Mouse (Mus musculus) embryonic facial prominence, embryonic 10.5 days (tissue): ENCODE measurements around the gene Nprl2. TPM values are rescaled to one million over a fixed set of nuclear protein-coding genes. Genes with fewer than 3 reads are reported as not detected.

Source experiments
- DNase-seq: peaks from one replicate; pipeline ENCODE4 v3.0.0-alpha.2; 2017; ENCODE audit warnings: low spot score
- H3K27ac ChIP-seq: fragments of 300-500 bp; sonication (generic); replicated peaks from 2 replicates; pipeline ENCODE4 v1.5.1; 2016; ENCODE audit warnings: mild to moderate bottlenecking
- H3K27me3 ChIP-seq: fragments of 300-500 bp; sonication (generic); replicated peaks from 2 replicates; pipeline ENCODE4 v1.6.1; 2016; ENCODE audit warnings: low read depth, mild to moderate bottlenecking; ENCODE audit not compliant: poor library complexity, severe bottlenecking
- H3K36me3 ChIP-seq: fragments of 300-500 bp; sonication (generic); replicated peaks from 2 replicates; pipeline ENCODE4 v1.6.1; 2016; ENCODE audit warnings: mild to moderate bottlenecking, moderate library complexity
- H3K4me1 ChIP-seq: fragments of 300-500 bp; sonication (generic); 2 replicates; pipeline ENCODE4 v1.6.1; 2016
- H3K4me3 ChIP-seq: fragments of 300-500 bp; sonication (generic); 2 replicates; pipeline ENCODE4 v1.5.1; 2016; ENCODE audit warnings: mild to moderate bottlenecking, moderate library complexity
- H3K9me3 ChIP-seq: fragments of 300-500 bp; sonication (generic); 2 replicates; pipeline ENCODE4 v1.6.1; 2016; ENCODE audit warnings: mild to moderate bottlenecking
- WGBS: fragments of 180-500 bp; shearing (Covaris S2); methylation state at CpG from one replicate; pipeline ENCODE4 v1.1.7; 2016; 5-methylcytosine and 5-hydroxymethylcytosine counted together
- polyA plus RNA-seq: library from polyadenylated mRNA; unstranded; fragments of >200 nt; fragmentation: Nextera tagmentation; extraction: Ambion mirVana; gene quantifications from 2 replicates; pipeline ENCODE4 v1.2.1, GENCODE M21; 2016

The Nprl2 gene
- polyA plus RNA-seq, 1 experiment from 2014 or later = 39.4 TPM

DNA sequence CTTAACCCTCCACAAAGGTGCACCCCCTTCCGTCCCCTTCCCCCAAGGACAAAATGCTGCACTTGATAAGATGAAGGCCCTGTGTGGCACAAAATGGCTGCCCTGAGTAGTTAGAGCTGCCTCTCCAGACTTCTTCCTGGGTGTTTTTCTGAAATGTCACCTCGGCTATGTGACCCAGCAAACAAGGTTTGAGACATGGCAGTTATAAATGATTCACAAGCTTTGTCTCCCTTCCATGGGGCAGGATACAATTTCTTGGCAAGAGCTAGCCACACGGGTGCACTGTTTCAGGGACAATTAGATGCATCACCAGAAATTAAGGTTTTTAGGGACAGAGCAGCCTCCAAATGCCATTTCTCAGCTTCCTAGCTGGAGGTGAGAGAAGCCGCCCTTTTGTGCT is 1.6 kb upstream of the Nprl2 start:
- Histone ChIP-seq H3K4me1 (peaks cover 58% of the 10 kb centered on the region), H3K27ac (no peak overlapping the region), H3K9me3 (no peaks in the 10 kb centered on the region), H3K4me3 (peak overlapping the region; percentile 66; the same call in 1 of the 2 replicates), H3K27me3 (no peaks in the 10 kb centered on the region), H3K36me3 (peaks cover 62% of the 10 kb centered on the region)
- DNase-seq = no peak
- WGBS = 80% methylated on average over 4 of the region's 4 CpGs

DNA sequence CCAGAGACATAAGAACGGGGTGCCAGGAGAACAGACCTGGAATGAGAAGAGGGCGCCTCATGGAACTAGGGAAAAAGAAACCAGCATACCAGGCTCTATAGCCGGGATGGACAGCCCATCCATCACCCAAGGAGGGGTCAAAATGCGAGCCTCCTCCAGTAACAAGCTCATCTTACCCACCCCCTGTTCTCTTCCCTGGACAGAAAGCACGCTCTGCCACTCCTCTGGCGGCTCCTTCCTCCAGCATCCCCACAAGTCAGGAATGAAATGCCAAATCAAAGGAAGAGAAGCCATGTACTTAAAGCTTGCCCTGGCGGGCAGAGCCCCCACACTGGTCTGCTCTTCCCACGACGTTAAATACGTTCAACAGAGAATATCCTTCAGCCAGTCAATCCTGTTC is 1.0 kb upstream of the Nprl2 start:
- Histone ChIP-seq H3K4me3 (peak overlapping the region; percentile 66), H3K36me3 (peaks cover 62% of the 10 kb centered on the region), H3K27ac (no peak overlapping the region), H3K4me1 (peaks cover 57% of the 10 kb centered on the region), H3K27me3 (no peaks in the 10 kb centered on the region), H3K9me3 (no peaks in the 10 kb centered on the region)
- WGBS = 42% methylated on average over 10 of the region's 10 CpGs
- DNase-seq = no peak

DNA sequence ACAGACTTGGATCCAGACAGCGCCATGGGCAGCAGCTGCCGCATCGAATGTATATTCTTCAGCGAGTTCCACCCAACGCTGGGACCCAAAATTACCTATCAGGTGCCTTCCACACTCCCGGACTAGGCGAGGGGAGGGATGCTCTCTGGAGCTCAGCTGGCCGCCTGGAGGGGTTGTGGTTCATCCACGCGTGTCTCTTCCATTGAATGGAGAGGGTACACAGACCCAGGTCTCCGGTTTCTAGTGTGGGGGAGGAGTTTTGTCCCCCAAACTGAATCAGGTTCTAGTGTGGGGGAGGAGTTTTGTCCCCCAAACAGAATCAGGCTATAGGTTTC is 293 bp downstream of the Nprl2 start:
- WGBS = under 1% methylated on average over 11 of the region's 11 CpGs
- DNase-seq = no peak
- H3K36me3 ChIP-seq = peaks cover 53% of the 10 kb centered on the region
- peaks cover 57% of the 10 kb centered on the region for H3K4me1 ChIP-seq
- peak overlapping the region; percentile 66 for H3K4me3 ChIP-seq
- peak overlapping the region; percentile 75 for H3K27ac ChIP-seq
- no peaks in the 10 kb centered on the region for H3K9me3 ChIP-seq
- H3K27me3 ChIP-seq = peaks cover 1% of the 10 kb centered on the region; the same call in 1 of the 2 replicates

DNA sequence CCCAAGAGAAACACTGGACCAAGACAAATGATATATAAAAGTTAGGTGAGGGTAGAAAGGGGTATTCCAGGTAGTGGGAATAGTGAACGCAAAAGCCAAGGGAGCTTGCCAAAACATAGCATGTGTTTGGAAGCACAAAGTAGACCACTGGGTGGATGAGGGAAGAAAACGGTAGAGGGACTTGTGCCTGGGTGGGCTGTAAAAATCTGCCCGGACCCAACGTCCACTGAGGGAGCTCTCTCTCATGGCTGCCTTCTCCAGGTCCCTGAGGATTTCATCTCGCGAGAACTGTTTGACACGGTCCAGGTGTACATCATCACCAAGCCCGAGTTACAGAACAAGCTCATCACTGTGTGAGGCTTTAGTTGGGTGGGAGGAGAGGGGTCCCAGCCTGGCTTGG is 695 bp downstream of the Nprl2 start:
- peaks cover 49% of the 10 kb centered on the region for H3K36me3 ChIP-seq
- no peaks in the 10 kb centered on the region for H3K9me3 ChIP-seq
- peak overlapping the region; percentile 75; the same call in 1 of the 2 replicates for H3K27ac ChIP-seq
- H3K27me3 ChIP-seq = peaks cover 5% of the 10 kb centered on the region; the same call in 1 of the 2 replicates
- no peak for DNase-seq
- WGBS = 48% methylated on average over 8 of the region's 8 CpGs
- H3K4me3 ChIP-seq = peak overlapping the region; percentile 66
- H3K4me1 ChIP-seq = peaks cover 59% of the 10 kb centered on the region

DNA sequence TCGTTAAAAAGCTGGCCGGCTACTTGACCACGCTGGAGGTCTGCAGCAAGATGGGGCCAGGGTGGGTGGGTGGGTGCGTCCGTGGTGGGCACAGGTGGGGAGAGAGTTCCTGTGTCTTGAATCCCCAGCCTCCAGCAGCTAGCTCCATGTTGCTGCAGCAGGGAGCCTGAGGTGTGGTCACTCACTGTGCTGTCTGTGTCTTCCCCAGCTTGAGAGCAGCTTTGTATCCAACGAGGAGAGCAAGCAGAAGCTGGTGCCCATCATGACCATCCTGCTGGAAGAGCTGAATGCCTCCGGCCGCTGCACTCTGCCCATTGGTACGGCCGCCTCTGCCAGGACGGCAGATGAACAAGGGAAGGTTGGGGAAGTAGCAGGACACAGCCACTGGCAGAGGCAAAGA is 1.3 kb downstream of the Nprl2 start:
- H3K4me3 ChIP-seq = peak overlapping the region; percentile 66
- H3K27me3 ChIP-seq = peaks cover 11% of the 10 kb centered on the region; the same call in 1 of the 2 replicates
- peaks cover 43% of the 10 kb centered on the region for H3K36me3 ChIP-seq
- H3K27ac ChIP-seq = no peak overlapping the region
- peaks cover 60% of the 10 kb centered on the region for H3K4me1 ChIP-seq
- WGBS = 84% methylated on average over 11 of the region's 11 CpGs
- DNase-seq = no peak
- no peaks in the 10 kb centered on the region for H3K9me3 ChIP-seq

DNA sequence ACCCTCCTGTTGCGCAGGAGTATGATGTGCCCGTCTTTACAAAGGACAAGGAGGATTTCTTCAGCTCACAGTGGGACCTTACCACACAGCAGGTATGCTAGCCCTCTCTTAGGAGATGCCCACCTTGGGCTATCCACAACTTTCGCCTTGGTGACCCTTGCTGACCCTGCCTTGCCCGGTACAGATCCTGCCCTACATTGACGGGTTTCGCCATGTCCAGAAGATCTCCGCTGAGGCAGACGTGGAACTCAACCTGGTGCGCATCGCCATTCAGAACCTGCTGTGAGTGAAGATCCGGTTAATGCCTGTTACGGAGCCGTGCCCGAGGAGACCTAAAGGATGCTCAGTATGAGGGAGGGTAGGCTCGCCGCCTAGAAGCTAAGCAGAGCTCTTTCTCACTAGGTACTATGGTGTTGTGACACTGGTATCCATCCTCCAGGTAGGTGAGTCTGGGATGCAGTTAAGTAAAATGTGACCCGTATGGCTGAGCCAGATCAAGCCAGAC is 2.2 kb downstream of the Nprl2 start:
- peaks cover 20% of the 10 kb centered on the region for H3K27me3 ChIP-seq
- DNase-seq = no peak
- H3K36me3 ChIP-seq = peaks cover 34% of the 10 kb centered on the region
- 95% methylated on average over 17 of the region's 17 CpGs for WGBS
- peaks cover 60% of the 10 kb centered on the region for H3K4me1 ChIP-seq
- no peak overlapping the region for H3K4me3 ChIP-seq
- H3K27ac ChIP-seq = no peak overlapping the region
- no peaks in the 10 kb centered on the region for H3K9me3 ChIP-seq

DNA sequence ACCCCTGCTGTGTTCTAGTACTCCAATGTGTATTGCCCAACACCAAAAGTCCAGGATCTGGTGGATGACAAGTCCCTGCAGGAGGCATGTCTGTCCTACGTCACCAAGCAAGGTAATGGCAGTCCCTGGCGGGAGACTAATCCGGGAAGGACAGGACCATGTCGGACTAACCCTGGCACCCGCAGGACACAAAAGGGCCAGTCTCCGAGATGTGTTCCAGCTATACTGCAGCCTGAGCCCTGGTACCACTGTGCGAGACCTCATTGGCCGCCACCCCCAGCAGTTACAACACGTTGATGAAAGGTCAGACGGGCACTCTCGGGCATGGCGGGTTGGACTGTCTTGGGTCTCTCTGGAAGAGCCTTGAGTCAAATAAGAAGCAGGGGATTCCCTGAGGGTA is 2.7 kb downstream of the Nprl2 start:
- Histone ChIP-seq H3K9me3 (no peaks in the 10 kb centered on the region), H3K27me3 (peaks cover 25% of the 10 kb centered on the region), H3K4me1 (peaks cover 62% of the 10 kb centered on the region), H3K27ac (no peak overlapping the region), H3K36me3 (peaks cover 29% of the 10 kb centered on the region), H3K4me3 (0 out of 2 replicates have a peak overlapping the region, but pooled peaks have one; percentile 6)
- 93% methylated on average over 12 of the region's 12 CpGs for WGBS
- no peak for DNase-seq

DNA sequence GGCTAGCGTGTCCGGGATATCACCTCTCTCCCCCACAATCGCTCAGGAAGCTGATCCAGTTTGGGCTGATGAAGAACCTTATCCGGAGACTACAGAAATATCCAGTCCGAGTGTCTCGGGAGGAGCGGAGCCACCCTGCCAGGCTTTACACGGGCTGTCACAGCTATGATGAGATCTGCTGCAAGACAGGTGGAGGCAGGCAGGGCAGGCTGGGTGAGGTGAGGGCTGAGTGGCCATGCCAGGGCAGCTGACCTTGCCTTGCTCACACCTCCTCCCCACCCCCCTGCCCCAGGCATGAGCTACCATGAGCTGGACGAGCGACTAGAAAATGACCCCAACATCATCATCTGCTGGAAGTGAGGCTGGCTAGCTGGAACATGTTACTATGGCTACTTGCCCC is 3.2 kb downstream of the Nprl2 start:
- H3K36me3 ChIP-seq = peaks cover 24% of the 10 kb centered on the region
- H3K27ac ChIP-seq = no peak overlapping the region
- no peak for DNase-seq
- peaks cover 30% of the 10 kb centered on the region for H3K27me3 ChIP-seq
- no peak overlapping the region for H3K4me3 ChIP-seq
- 87% methylated on average over 10 of the region's 10 CpGs for WGBS
- H3K9me3 ChIP-seq = no peaks in the 10 kb centered on the region
- peaks cover 64% of the 10 kb centered on the region for H3K4me1 ChIP-seq

DNA sequence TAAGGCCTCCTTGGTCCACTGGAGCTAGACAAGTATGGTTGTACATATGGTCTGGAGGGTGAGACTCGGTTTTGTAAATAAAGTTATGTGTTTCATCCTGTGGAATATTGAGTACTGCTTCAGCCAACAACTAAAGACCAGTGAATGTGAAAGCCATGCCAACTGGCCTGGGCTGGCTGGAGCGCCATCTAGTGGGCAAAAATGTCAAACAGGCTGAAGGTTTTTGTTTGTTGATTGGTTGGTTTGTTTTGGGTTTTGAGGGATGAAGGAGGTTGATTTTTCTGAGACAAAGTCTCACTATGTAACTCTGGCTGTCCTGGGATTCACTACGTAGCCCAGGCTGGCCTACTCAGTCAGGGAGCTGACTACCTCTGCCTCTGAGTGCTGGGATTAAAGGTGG is 3.6 kb downstream of the Nprl2 start:
- no peak overlapping the region for H3K27ac ChIP-seq
- WGBS = 4% methylated on average over 3 of the region's 3 CpGs
- no peaks in the 10 kb centered on the region for H3K9me3 ChIP-seq
- H3K4me3 ChIP-seq = no peak overlapping the region
- H3K36me3 ChIP-seq = peaks cover 23% of the 10 kb centered on the region
- DNase-seq = peak; percentile 82
- H3K4me1 ChIP-seq = peaks cover 64% of the 10 kb centered on the region
- H3K27me3 ChIP-seq = peaks cover 34% of the 10 kb centered on the region

DNA sequence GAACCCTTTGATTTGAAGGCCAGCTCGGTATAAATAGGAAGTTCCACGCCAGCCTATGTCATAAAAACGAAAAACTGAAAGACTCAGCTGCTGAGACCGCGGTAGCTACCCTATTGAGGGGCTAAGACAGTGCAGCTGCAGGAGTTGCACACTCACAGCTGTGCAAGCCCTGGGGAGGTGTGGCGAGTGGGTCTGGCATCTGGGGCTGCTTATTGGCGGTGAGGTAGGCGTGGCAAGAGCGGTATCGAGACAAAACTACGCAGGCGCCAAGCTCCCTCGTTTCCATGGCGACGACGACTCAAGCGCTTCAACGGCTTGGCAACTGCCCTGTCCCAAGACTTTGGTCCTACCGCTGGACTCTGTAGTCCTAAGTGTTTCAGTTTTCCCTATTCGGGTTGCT is 5.0 kb downstream of the Nprl2 start, which contains the start of gene Zmynd10:
Zmynd10 (plus strand) TSS at position 273 of the 400 bp plus-strand sequence.
- Histone ChIP-seq H3K4me3 (peak within 1 kb of the TSS; percentile 44), H3K27me3 (peaks cover 48% of the 10 kb centered on the region), H3K9me3 (no peaks in the 10 kb centered on the region), H3K4me1 (peaks cover 67% of the 10 kb centered on the region), H3K36me3 (peaks cover 23% of the 10 kb centered on the region), H3K27ac (0 out of 2 replicates have a peak within 1 kb of the TSS, but pooled peaks have one; percentile 20)
- DNase-seq = peak; percentile 94
- WGBS = 5% methylated on average over 20 of the region's 20 CpGs

DNA sequence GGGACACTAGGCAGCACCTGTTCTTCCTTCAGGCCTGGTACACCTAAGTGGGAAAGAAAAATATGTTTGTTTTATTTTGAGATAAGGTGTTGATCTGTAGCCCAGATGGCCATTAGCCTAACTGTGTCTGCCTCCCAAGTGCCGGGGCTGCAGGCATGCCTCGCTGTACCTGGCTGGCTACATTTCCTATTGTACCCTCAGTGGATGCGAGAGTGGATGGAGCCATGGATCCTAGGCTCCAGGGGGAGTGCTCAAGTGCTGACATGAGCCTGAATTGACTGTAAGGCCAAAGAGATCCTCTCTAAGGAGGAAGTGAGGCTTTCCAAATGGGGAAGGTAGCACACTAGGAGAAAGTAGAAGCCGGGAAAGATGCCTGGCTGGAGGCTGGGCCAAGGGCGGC is 5.9 kb downstream of the Nprl2 start:
- H3K27ac ChIP-seq = no peak overlapping the region
- peaks cover 67% of the 10 kb centered on the region for H3K4me1 ChIP-seq

DNA sequence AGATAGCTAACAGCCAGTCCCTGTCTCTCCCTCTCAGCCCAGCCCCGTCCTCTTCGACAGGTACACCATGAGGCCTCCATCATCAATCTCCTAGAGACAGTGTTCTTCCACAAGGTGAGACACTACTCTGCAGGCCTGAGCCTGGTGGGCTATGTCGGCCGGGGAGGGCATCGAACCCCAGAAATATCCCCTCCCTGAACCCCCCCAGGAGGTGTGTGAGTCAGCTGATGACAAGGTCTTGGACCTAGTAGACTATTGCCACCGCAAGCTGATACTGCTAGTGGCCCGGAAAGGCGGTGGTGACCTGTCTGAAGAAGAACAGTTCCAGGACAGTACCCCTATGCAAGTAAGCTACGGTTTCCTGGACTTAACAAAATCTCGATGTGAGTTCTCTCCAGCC is 6.8 kb downstream of the Nprl2 start:
- WGBS = 88% methylated on average over 10 of the region's 10 CpGs
- H3K27ac ChIP-seq = no peak overlapping the region
- no peak for DNase-seq
- peaks cover 62% of the 10 kb centered on the region for H3K27me3 ChIP-seq
- no peaks in the 10 kb centered on the region for H3K9me3 ChIP-seq
- H3K4me1 ChIP-seq = peaks cover 70% of the 10 kb centered on the region
- no peak overlapping the region for H3K4me3 ChIP-seq
- peaks cover 16% of the 10 kb centered on the region for H3K36me3 ChIP-seq

More for the DNA sequence above, 5.9 kb downstream of the Nprl2 start:
- no peak for DNase-seq
- Histone ChIP-seq H3K4me3 (no peak overlapping the region), H3K36me3 (peaks cover 23% of the 10 kb centered on the region), H3K27me3 (peaks cover 57% of the 10 kb centered on the region), H3K9me3 (no peaks in the 10 kb centered on the region)
- 76% methylated on average over 5 of the region's 5 CpGs for WGBS

DNA sequence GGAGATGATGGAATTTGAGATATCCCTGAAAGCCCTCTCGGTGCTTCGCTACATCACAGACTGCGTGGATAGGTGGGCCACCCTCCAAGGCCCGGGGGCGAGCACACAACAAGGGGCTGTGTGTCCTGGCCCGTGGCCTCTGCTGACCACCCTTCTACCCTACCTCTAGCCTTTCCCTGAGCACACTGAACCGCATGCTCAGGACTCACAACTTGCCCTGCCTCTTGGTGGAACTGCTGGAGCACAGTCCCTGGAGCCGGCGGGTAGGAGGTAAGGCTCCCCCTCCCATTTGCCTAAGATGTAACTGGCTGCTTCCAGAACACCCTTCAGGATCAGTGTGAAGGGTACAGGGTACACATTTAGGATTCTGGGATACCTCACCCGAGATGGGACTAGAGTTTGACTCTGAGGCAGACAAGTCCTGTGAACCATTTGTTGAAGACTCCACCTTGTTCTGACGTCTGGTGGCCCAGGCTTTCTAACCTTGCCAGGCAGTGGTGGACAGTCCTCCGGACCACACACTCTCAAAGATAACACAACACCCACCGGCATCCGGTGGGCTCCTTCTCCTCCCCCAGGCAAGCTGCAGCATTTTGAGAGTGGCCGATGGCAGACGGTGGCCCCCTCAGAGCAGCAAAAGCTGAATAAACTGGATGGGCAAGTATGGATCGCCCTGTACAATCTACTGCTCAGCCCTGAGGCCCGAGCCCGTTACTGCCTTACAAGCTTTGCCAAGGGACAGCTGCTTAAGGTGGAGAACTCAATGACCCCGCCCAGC is 7.5 kb downstream of the Nprl2 start:
- H3K4me1 ChIP-seq = peaks cover 75% of the 10 kb centered on the region
- peaks cover 9% of the 10 kb centered on the region for H3K36me3 ChIP-seq
- DNase-seq = no peak
- WGBS = 82% methylated on average over 20 of the region's 20 CpGs
- peak overlapping the region; percentile 10; the same call in 1 of the 2 replicates for H3K27ac ChIP-seq
- 0 out of 2 replicates have a peak overlapping the region, but pooled peaks have one; percentile 85 for H3K4me3 ChIP-seq
- H3K9me3 ChIP-seq = no peaks in the 10 kb centered on the region
- H3K27me3 ChIP-seq = peaks cover 62% of the 10 kb centered on the region
